Mouse (Mus musculus) bone marrow macrophage, adult 2 months (primary cell): ENCODE results near the gene Zfp964. TPM values are rescaled to one million over a fixed set of nuclear protein-coding genes. Genes with fewer than 3 reads are reported as not detected.

Experiments
- H3K27ac ChIP-seq: 2 replicates; pipeline ENCODE4 v1.5.1; 2012; ENCODE audit warnings: low read depth, low read length; ENCODE audit not compliant: insufficient read depth
- H3K4me1 ChIP-seq: 2 replicates; pipeline ENCODE4 v1.6.1; 2012; ENCODE audit warnings: low read length; ENCODE audit not compliant: control insufficient read depth, insufficient read depth
- H3K4me3 ChIP-seq: 2 replicates; pipeline ENCODE4 v1.5.1; 2012; ENCODE audit warnings: mild to moderate bottlenecking, low read length, moderate library complexity; ENCODE audit not compliant: insufficient read depth
- CTCF ChIP-seq: IDR thresholded peaks from 2 replicates; pipeline ENCODE4 v1.5.1; 2012; ENCODE audit warnings: low read depth, mild to moderate bottlenecking, low read length, moderate library complexity
- POLR2A ChIP-seq: IDR thresholded peaks from 2 replicates; pipeline ENCODE4 v1.6.1; 2012; ENCODE audit warnings: mild to moderate bottlenecking, low read depth, low read length, borderline replicate concordance
- polyA plus RNA-seq: library from polyadenylated mRNA; stranded (reverse); fragments of >200 nt; gene quantifications from 2 replicates; pipeline ENCODE4 v1.2.4, GENCODE M21; 2012; ENCODE audit not compliant: missing spikeins, insufficient read depth, insufficient read length

Zfp964 gene
- polyA plus RNA-seq, 1 experiment: 1.5 TPM

- Histone ChIP-seq H3K4me3 (peak overlapping the region; percentile 33), H3K4me1 (peaks cover 12% of the 10 kb centered on the region), H3K27ac (no peak overlapping the region)
- TF ChIP-seq CTCF: no peak
- TF ChIP-seq POLR2A: no peak
Measured at GRCm38 (mm10) chr8:69715366-69715765, 61.1 kb downstream of the Zfp964 start.

Other genes with a start within 250 kb of the Zfp964 start
- not detected in 2 replicates for gene Gm9495, start 200.9 kb upstream of the Zfp964 start, polyA plus RNA-seq
- gene Gm7697, start 131.5 kb upstream of the Zfp964 start, polyA plus RNA-seq: not detected in 2 replicates
- gene Zfp868, start 28.9 kb upstream of the Zfp964 start, polyA plus RNA-seq: 15.5 and 17.0 TPM in 2 replicates
- 18.4 and 21.8 TPM in 2 replicates for gene Zfp869, start 56.2 kb downstream of the Zfp964 start, polyA plus RNA-seq
- 4.2 and 4.5 TPM in 2 replicates for gene Zfp963, start 95.5 kb downstream of the Zfp964 start, polyA plus RNA-seq
- 2.8 and 3.0 TPM in 2 replicates for gene Gm20422, start 120.4 kb downstream of the Zfp964 start, polyA plus RNA-seq
- 25.7 and 31.2 TPM in 2 replicates for gene Atp13a1, start 136.7 kb downstream of the Zfp964 start, polyA plus RNA-seq
- 17.6 and 19.3 TPM in 2 replicates for gene Zfp866, start 136.7 kb downstream of the Zfp964 start, polyA plus RNA-seq
- 164 and 201 TPM in 2 replicates for gene Gmip, start 154.2 kb downstream of the Zfp964 start, polyA plus RNA-seq
- gene Lpar2, start 167.9 kb downstream of the Zfp964 start, polyA plus RNA-seq: 0.91 and 1.0 TPM in 2 replicates
- gene Pbx4, start 178.0 kb downstream of the Zfp964 start, polyA plus RNA-seq: 7.5 and 8.0 TPM in 2 replicates
- gene Cilp2, start 233.2 kb downstream of the Zfp964 start, polyA plus RNA-seq: not detected in 2 replicates
- 0.60 TPM in 1 of 2 replicates, not detected in the other for gene Tssk6, start 247.7 kb downstream of the Zfp964 start, polyA plus RNA-seq
- gene Ndufa13, start 248.1 kb downstream of the Zfp964 start, polyA plus RNA-seq: 86.8 and 90.6 TPM in 2 replicates
- gene Yjefn3, start 248.2 kb downstream of the Zfp964 start, polyA plus RNA-seq: not detected in 2 replicates